In genomic region chr17:56373136-56374034, GRCm38 (mm10) we compare ENCODE assay signal across 11 mouse cellular contexts. TPM values are rescaled to one million over a fixed set of nuclear protein-coding genes. Genes with fewer than 3 reads are reported as not detected.
DNase-seq lines count a peak whose midpoint lies in the region; ATAC-seq and TF ChIP-seq lines count a peak whose summit lies in the region.
"Had no signal": no experiment of that assay in that cellular context is flagged by ENCODE, and none has a peak within 500 bp of the region (broad histone marks: within the 10 kb centered on the region; RNA-seq: fewer than 3 reads in every experiment).

No protein-coding gene starts in this region.

- H3K4me2 ChIP-seq in hindbrain, postnatal 0 days (ENCODE audit: low read depth, low read length) = no peak overlapping the region
- H3K4me2 ChIP-seq: liver, embryonic 13.5 days; stomach, embryonic 15.5 days had no signal

- TF ChIP-seq POLR2A in kidney, adult 2 months (IDR thresholded peaks at IDR 0.05; ENCODE audit: low read depth, low read length) = no peak

- peak; percentile 18; the same call in 1 of the 2 replicates for ATAC-seq in hindbrain, postnatal 0 days

- H3K4me3 ChIP-seq in gastrocnemius, adult 2 months = no peak overlapping the region
- H3K4me3 ChIP-seq in heart, embryonic 10.5 days = no peak overlapping the region
- H3K4me3 ChIP-seq in hindbrain, postnatal 0 days (ENCODE audit: low read length) = no peak overlapping the region
- H3K4me3 ChIP-seq in kidney, adult 2 months (ENCODE audit: insufficient read depth, low read depth, low read length) = no peak overlapping the region
- H3K4me3 ChIP-seq: liver, embryonic 13.5 days; stomach, embryonic 15.5 days had no signal

- intact Hi-C loops in gastrocnemius, adult 2 months (cut with DNase I) = no loop called here

- DNase-seq in gastrocnemius, adult 2 months = peak; percentile 68
- DNase-seq in gastrocnemius, postnatal 10 days = no peak
- DNase-seq in brain, adult 2 months (ENCODE audit: low read depth, low spot score) = peak; percentile 62
- no peak for DNase-seq in heart, embryonic 10.5 days (ENCODE audit: low spot score)
- peak; percentile 55 for DNase-seq in hindbrain, postnatal 0 days (ENCODE audit: low spot score)
- DNase-seq in kidney, adult 2 months = no peak
- no peak for DNase-seq in right cerebral cortex, adult 2 months (ENCODE audit: low spot score in 2 of 2)
- no peak for DNase-seq in adipocyte (ENCODE audit: low spot score)
- DNase-seq: B cell, adult 2 months; liver, embryonic 13.5 days had no signal

- no peak for TF ChIP-seq CTCF in gastrocnemius, adult 2 months (IDR thresholded peaks at IDR 0.05)
- no peak for TF ChIP-seq CTCF in hindbrain, postnatal 0 days (IDR thresholded peaks at IDR 0.05; ENCODE audit: low read depth)
- TF ChIP-seq CTCF in kidney, adult 2 months (conservative IDR thresholded peaks at IDR 0.05; ENCODE audit: insufficient read depth, insufficient read length, low read depth, low read length) = no peak

- H3K27me3 ChIP-seq in heart, embryonic 10.5 days (ENCODE audit: insufficient read depth, poor library complexity, severe bottlenecking) = no peaks in the 10 kb centered on the region
- no peaks in the 10 kb centered on the region for H3K27me3 ChIP-seq in hindbrain, postnatal 0 days (ENCODE audit: insufficient read depth, low read length)
- H3K27me3 ChIP-seq in kidney, adult 2 months (replicated peaks; ENCODE audit: control insufficient read depth, insufficient read depth, low read length) = no peaks in the 10 kb centered on the region
- H3K27me3 ChIP-seq: liver, embryonic 13.5 days; stomach, embryonic 15.5 days had no signal

- 61% methylated on average over 17 of the region's 17 CpGs for WGBS in heart, embryonic 10.5 days
- 37% methylated on average over 17 of the region's 17 CpGs for WGBS in hindbrain, postnatal 0 days
- whole genome bisulfite sequencing in kidney, adult 2 months = 74% methylated on average over 17 of the region's 17 CpGs

- peak overlapping the region; percentile 88 for H3K27ac ChIP-seq in gastrocnemius, adult 2 months
- peak overlapping the region; percentile 23; the same call in 1 of the 2 replicates for H3K27ac ChIP-seq in heart, embryonic 10.5 days
- peak overlapping the region; percentile 60; the same call in 1 of the 2 replicates for H3K27ac ChIP-seq in hindbrain, postnatal 0 days
- no peak overlapping the region for H3K27ac ChIP-seq in kidney, adult 2 months (ENCODE audit: insufficient read depth, low read depth, low read length)
- H3K27ac ChIP-seq: liver, embryonic 13.5 days; stomach, embryonic 15.5 days had no signal

- H3K36me3 ChIP-seq in heart, embryonic 10.5 days = peaks cover 84% of the 10 kb centered on the region
- peaks cover 32% of the 10 kb centered on the region for H3K36me3 ChIP-seq in hindbrain, postnatal 0 days (ENCODE audit: insufficient read depth, low read length)
- no peaks in the 10 kb centered on the region for H3K36me3 ChIP-seq in kidney, adult 2 months (ENCODE audit: control insufficient read depth, insufficient read depth, low read length)

- no peak overlapping the region for H3K9ac ChIP-seq in hindbrain, postnatal 0 days (replicated peaks; ENCODE audit: low read length)
- H3K9ac ChIP-seq: liver, embryonic 13.5 days; stomach, embryonic 15.5 days had no signal

- H3K9me3 ChIP-seq in heart, embryonic 10.5 days = no peaks in the 10 kb centered on the region
- H3K9me3 ChIP-seq in hindbrain, postnatal 0 days (ENCODE audit: low read length) = no peaks in the 10 kb centered on the region
- H3K9me3 ChIP-seq: liver, embryonic 13.5 days; stomach, embryonic 15.5 days had no signal

- peaks cover 25% of the 10 kb centered on the region for H3K4me1 ChIP-seq in heart, embryonic 10.5 days
- peaks cover 18% of the 10 kb centered on the region for H3K4me1 ChIP-seq in hindbrain, postnatal 0 days (ENCODE audit: insufficient read depth, low read length)
- no peaks in the 10 kb centered on the region for H3K4me1 ChIP-seq in kidney, adult 2 months (ENCODE audit: control insufficient read depth, insufficient read depth, low read length)
- H3K4me1 ChIP-seq: stomach, embryonic 15.5 days had no signal

RNA-seq across cellular contexts. Expression of gene Kdm4b, which starts 47.5 kb away (rescaled TPM):
- total RNA-seq in gastrocnemius, adult 2 months (2021) = 10 to 100 TPM; 25.6 to 27.3 TPM
- total RNA-seq in gastrocnemius, postnatal 10 days (2021) = 10 to 100 TPM; 24.9 to 28.6 TPM
- 34.6 and 35.6 TPM in 2 replicates for polyA plus RNA-seq in heart, embryonic 10.5 days (2016; fragmentation: Nextera tagmentation; extraction: Ambion mirVana)
- total RNA-seq in hindbrain, postnatal 0 days (2014; rRNA removed) = 137 and 144 TPM in 2 replicates
- 42.5 and 42.6 TPM in 2 replicates for polyA plus RNA-seq in hindbrain, postnatal 0 days (2015; fragmentation: Nextera tagmentation; extraction: Ambion mirVana)
- 21.6 and 24.9 TPM in 2 replicates for polyA plus RNA-seq in kidney, adult 2 months (2012; rRNA removed)

Comparison
In these comparisons a context has a peak if more than half of its experiments do, and no peak if none do; other contexts are left out.
1. DNase-seq: peak in gastrocnemius, adult 2 months (single experiment), brain, adult 2 months (single experiment) and hindbrain, postnatal 0 days (single experiment); none in gastrocnemius, postnatal 10 days (single experiment), heart, embryonic 10.5 days (single experiment), kidney, adult 2 months (single experiment), right cerebral cortex, adult 2 months (0 of 2) and adipocyte (single experiment).